In the genomic region with DNA sequence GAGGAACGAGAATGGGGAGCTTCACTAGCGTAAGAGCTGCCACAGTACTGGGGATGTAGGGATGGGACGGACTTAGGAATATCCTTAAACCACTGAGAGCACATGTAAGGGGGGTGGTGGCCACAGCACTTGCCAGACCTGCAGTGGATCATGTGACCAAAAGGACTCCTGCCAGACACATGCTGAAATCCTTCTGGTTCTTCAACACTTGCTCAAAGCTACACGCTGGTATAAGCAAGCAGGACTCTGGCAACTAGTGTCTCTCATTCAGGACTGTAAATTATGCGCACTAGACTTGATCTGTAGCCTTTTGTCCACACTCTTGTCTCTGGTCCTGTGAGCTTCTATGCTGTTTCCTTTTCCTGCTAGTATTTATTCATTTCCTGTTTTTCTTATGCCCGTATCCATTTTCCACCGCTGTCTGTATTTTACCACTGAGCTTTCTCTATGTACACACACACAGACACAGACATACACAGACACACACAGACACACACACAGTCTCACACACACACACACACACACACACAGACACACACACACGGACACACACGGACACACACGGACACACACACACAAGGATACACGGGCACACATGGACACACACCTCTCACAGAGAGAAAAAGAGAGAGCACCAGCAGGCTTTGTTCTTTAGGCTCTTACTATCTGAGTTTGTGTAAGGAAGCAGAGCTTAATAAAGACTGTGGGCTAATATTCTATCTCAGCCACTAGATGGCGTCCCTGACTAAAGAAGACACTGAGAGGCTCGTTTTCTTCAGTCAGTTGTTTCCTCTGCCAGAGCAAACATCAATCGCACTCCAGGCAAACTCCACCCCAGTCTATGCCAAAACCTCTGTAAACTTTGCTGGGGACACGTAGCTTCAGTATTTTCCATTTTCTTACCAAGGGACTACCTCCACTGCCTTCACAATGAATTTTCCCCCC, we compare ENCODE assay signal across 8 mouse cellular contexts.
DNase-seq lines count a peak whose midpoint lies in the region; ATAC-seq and TF ChIP-seq lines count a peak whose summit lies in the region.

No protein-coding gene starts in this region.

- 39% methylated on average over 15 of the region's 15 CpGs for WGBS in embryonic facial prominence, embryonic 10.5 days
- 31% methylated on average over 15 of the region's 15 CpGs for WGBS in heart, embryonic 11.5 days (ENCODE audit: insufficient replicate concordance)
- 30% methylated on average over 15 of the region's 15 CpGs for WGBS in kidney, embryonic 14.5 days
- 34% methylated on average over 15 of the region's 15 CpGs for WGBS in limb, embryonic 13.5 days

- no peak overlapping the region for H3ac ChIP-seq in myocyte (ENCODE audit: control insufficient read depth, insufficient read length)

- H3K4me1 ChIP-seq in embryonic facial prominence, embryonic 10.5 days = no peaks in the 10 kb centered on the region
- no peaks in the 10 kb centered on the region for H3K4me1 ChIP-seq in heart, embryonic 11.5 days (ENCODE audit: control insufficient read depth, insufficient read depth, low read length)
- H3K4me1 ChIP-seq in kidney, embryonic 14.5 days (ENCODE audit: control insufficient read depth, insufficient read depth, low read length) = no peaks in the 10 kb centered on the region; the same call in 1 of the 2 replicates
- peaks cover 16% of the 10 kb centered on the region for H3K4me1 ChIP-seq in limb, embryonic 13.5 days

- ATAC-seq in Patski = peak; percentile 66
- 0 out of 2 replicates have a peak, but pooled peaks have one; percentile 31 for ATAC-seq in heart, embryonic 11.5 days (replicated peaks; ENCODE audit: insufficient number of reproducible peaks, low FRiP score, low TSS enrichment)
- peak; percentile 84 for ATAC-seq in kidney, embryonic 14.5 days (ENCODE audit: low FRiP score, low TSS enrichment)
- peak; percentile 86 for ATAC-seq in limb, embryonic 13.5 days (ENCODE audit: low FRiP score, low read depth)

- H3K9ac ChIP-seq in heart, embryonic 11.5 days (ENCODE audit: low read depth, low read length) = peak overlapping the region; percentile 35; the same call in 1 of the 2 replicates
- no peak overlapping the region for H3K9ac ChIP-seq in kidney, embryonic 14.5 days (ENCODE audit: low read depth, low read length)
- no peak overlapping the region for H3K9ac ChIP-seq in limb, embryonic 13.5 days

- CTCF ChIA-PET in Patski (lab: Charles Lee) = interaction anchor here (0.6 to 2.4 kb wide), 11 partner anchors 14 to 752 kb away, joined by 3 to 30 read pairs (median 3); no protein-coding TSS in a partner anchor

- peak; percentile 37 for DNase-seq in 3134 (ENCODE audit: extremely low read depth, insufficient read length, low spot score)
- peak; percentile 33 for DNase-seq in Patski (ENCODE audit: low read depth, low spot score)
- DNase-seq in embryonic facial prominence, embryonic 10.5 days (ENCODE audit: low spot score) = peak; percentile 49
- DNase-seq in natural killer cell, adult 2 months (ENCODE audit: low spot score in 2 of 2) = no peak

- no peaks in the 10 kb centered on the region for H3K36me3 ChIP-seq in embryonic facial prominence, embryonic 10.5 days (replicated peaks)
- H3K36me3 ChIP-seq in heart, embryonic 11.5 days (ENCODE audit: control insufficient read depth, insufficient read depth, low read length) = no peaks in the 10 kb centered on the region
- no peaks in the 10 kb centered on the region for H3K36me3 ChIP-seq in kidney, embryonic 14.5 days (ENCODE audit: control insufficient read depth, insufficient read depth, low read length)
- H3K36me3 ChIP-seq in limb, embryonic 13.5 days = no peaks in the 10 kb centered on the region
- no peaks in the 10 kb centered on the region for H3K36me3 ChIP-seq in myocyte (ENCODE audit: control insufficient read depth, insufficient read depth)

- H3K27me3 ChIP-seq in Patski = no peaks in the 10 kb centered on the region
- H3K27me3 ChIP-seq in embryonic facial prominence, embryonic 10.5 days (replicated peaks; ENCODE audit: low read depth, poor library complexity, severe bottlenecking) = no peaks in the 10 kb centered on the region
- H3K27me3 ChIP-seq in heart, embryonic 11.5 days (ENCODE audit: control insufficient read depth, insufficient read depth, low read length) = no peaks in the 10 kb centered on the region
- H3K27me3 ChIP-seq in kidney, embryonic 14.5 days (ENCODE audit: control insufficient read depth, insufficient read depth, low read length) = no peaks in the 10 kb centered on the region
- H3K27me3 ChIP-seq in limb, embryonic 13.5 days = no peaks in the 10 kb centered on the region
- no peaks in the 10 kb centered on the region for H3K27me3 ChIP-seq in myocyte (ENCODE audit: control insufficient read depth, insufficient read depth, insufficient read length)

- TF ChIP-seq CTCF in Patski (IDR thresholded peaks at IDR 0.05) = peak; percentile 49

- no peaks in the 10 kb centered on the region for H3K79me2 ChIP-seq in myocyte (ENCODE audit: control insufficient read depth, insufficient read depth)

- in situ Hi-C loops in Patski (cut with MboI; ENCODE audit: low pct_unique_long_range_greater_than_20kb) = loop anchor here (10.0 kb wide), 2 partner anchors 335 to 515 kb away; no protein-coding TSS in a partner anchor

- H3K4me2 ChIP-seq in heart, embryonic 11.5 days = peak overlapping the region; percentile 11; the same call in 1 of the 2 replicates
- H3K4me2 ChIP-seq in kidney, embryonic 14.5 days (replicated peaks; ENCODE audit: low read depth, low read length) = peak overlapping the region; percentile 15; the same call in 1 of the 2 replicates
- H3K4me2 ChIP-seq in limb, embryonic 13.5 days (replicated peaks) = peak overlapping the region; percentile 23; the same call in 1 of the 2 replicates
- peak overlapping the region; percentile 42 for H3K4me2 ChIP-seq in myocyte (ENCODE audit: low read depth)

- TF ChIP-seq POLR2A in myocyte (IDR thresholded peaks at IDR 0.05; ENCODE audit: insufficient read length, low read depth) = no peak

- no peak overlapping the region for H3K4me3 ChIP-seq in embryonic facial prominence, embryonic 10.5 days
- no peak overlapping the region for H3K4me3 ChIP-seq in heart, embryonic 11.5 days (ENCODE audit: low read depth, low read length)
- no peak overlapping the region for H3K4me3 ChIP-seq in kidney, embryonic 14.5 days (ENCODE audit: low read length)
- H3K4me3 ChIP-seq in limb, embryonic 13.5 days = no peak overlapping the region
- no peak overlapping the region for H3K4me3 ChIP-seq in myocyte

- POLR2A ChIA-PET in Patski (lab: Charles Lee) = no interaction called here

- peak overlapping the region; percentile 36; the same call in 1 of the 2 replicates for H3K27ac ChIP-seq in embryonic facial prominence, embryonic 10.5 days (replicated peaks)
- no peak overlapping the region for H3K27ac ChIP-seq in heart, embryonic 11.5 days (ENCODE audit: low read depth, low read length)
- no peak overlapping the region for H3K27ac ChIP-seq in kidney, embryonic 14.5 days (ENCODE audit: low read depth, low read length)
- H3K27ac ChIP-seq in limb, embryonic 13.5 days = no peak overlapping the region

- no peaks in the 10 kb centered on the region for H3K9me3 ChIP-seq in embryonic facial prominence, embryonic 10.5 days
- no peaks in the 10 kb centered on the region for H3K9me3 ChIP-seq in heart, embryonic 11.5 days (replicated peaks; ENCODE audit: control insufficient read depth, low read length)
- no peaks in the 10 kb centered on the region for H3K9me3 ChIP-seq in kidney, embryonic 14.5 days (ENCODE audit: control insufficient read depth, low read length)
- H3K9me3 ChIP-seq in limb, embryonic 13.5 days = no peaks in the 10 kb centered on the region

TF ChIP-seq in myocyte, 11 proteins besides CTCF, POLR2A, EP300 and RAD21:
- TF ChIP-seq SRF (IDR thresholded peaks at IDR 0.05; ENCODE audit: control insufficient read depth, insufficient read length, low read depth) (no peak), MAX (IDR thresholded peaks at IDR 0.05; ENCODE audit: low read depth) (no peak), REST (IDR thresholded peaks at IDR 0.05; ENCODE audit: insufficient read depth, insufficient read length) (no peak), MYOD1 (IDR thresholded peaks at IDR 0.05; ENCODE audit: control insufficient read depth in 1 of 3, insufficient read length in 2 of 3, low read depth in 2 of 3) (no peak), POLR2AphosphoS2 (IDR thresholded peaks at IDR 0.05; ENCODE audit: insufficient read length, low read depth) (no peak), TCF3 (IDR thresholded peaks at IDR 0.05; ENCODE audit: insufficient read length, low read depth) (no peak), CEBPB (IDR thresholded peaks at IDR 0.05; ENCODE audit: insufficient read depth, poor library complexity, severe bottlenecking) (no peak), MYOG (IDR thresholded peaks at IDR 0.05; ENCODE audit: control insufficient read depth in 1 of 3, insufficient read depth in 1 of 3, insufficient read length in 2 of 3, low read depth in 2 of 3) (no peak), E2F4 (IDR thresholded peaks at IDR 0.05; ENCODE audit: insufficient read depth) (no peak), USF1 (IDR thresholded peaks at IDR 0.05; ENCODE audit: low read depth) (no peak)
TF ChIP-seq in myocyte: peak in this region for 0.

Comparison
In these comparisons a context has a peak if more than half of its experiments do, and no peak if none do; other contexts are left out.
1. DNase-seq: peak in 3134 (single experiment), Patski (single experiment) and embryonic facial prominence, embryonic 10.5 days (single experiment); none in natural killer cell, adult 2 months (0 of 2).
2. ATAC-seq: peak in every context shown above with its lines; median percentile 86 in limb, embryonic 13.5 days; 84 in kidney, embryonic 14.5 days; 66 in Patski; 31 in heart, embryonic 11.5 days.
3. Peak in every context shown above with its lines, with median percentiles within 50 percentile points of each other: H3K4me2 ChIP-seq.